Mouse (Mus musculus) kidney, embryonic 14.5 days (tissue): ENCODE results near the gene Gtse1. TPM values are rescaled to one million over a fixed set of nuclear protein-coding genes. Genes with fewer than 3 reads are reported as not detected.

Experiments used
- ATAC-seq: fragments of 200-750 bp; cut with Nextera tagmentation; 2 replicates; pipeline ENCODE4 v1.8.0; 2017; ENCODE audit warnings: moderate number of reproducible peaks, mild to moderate bottlenecking, moderate TSS enrichment, moderate library complexity; ENCODE audit not compliant: low FRiP score, low TSS enrichment
- H3K27ac ChIP-seq: fragments of 300-500 bp; sonication (generic); 2 replicates; pipeline ENCODE4 v1.5.1; 2014; ENCODE audit warnings: low read depth, mild to moderate bottlenecking, low read length, moderate library complexity, mixed read lengths
- H3K27me3 ChIP-seq: fragments of 300-500 bp; sonication (generic); 2 replicates; pipeline ENCODE4 v1.6.1; 2014; ENCODE audit warnings: mild to moderate bottlenecking, low read length; ENCODE audit not compliant: control insufficient read depth, insufficient read depth
- H3K36me3 ChIP-seq: fragments of 300-500 bp; sonication (generic); 2 replicates; pipeline ENCODE4 v1.6.1; 2014; ENCODE audit warnings: low read length, mixed read lengths; ENCODE audit not compliant: control insufficient read depth, insufficient read depth
- H3K4me1 ChIP-seq: fragments of 300-500 bp; sonication (generic); 2 replicates; pipeline ENCODE4 v1.6.1; 2014; ENCODE audit warnings: low read length, mixed read lengths; ENCODE audit not compliant: control insufficient read depth, insufficient read depth
- H3K4me2 ChIP-seq: fragments of 300-500 bp; sonication (generic); replicated peaks from 2 replicates; pipeline ENCODE4 v1.6.1; 2014; ENCODE audit warnings: low read depth, mild to moderate bottlenecking, low read length
- H3K4me3 ChIP-seq: fragments of 300-500 bp; sonication (generic); 2 replicates; pipeline ENCODE4 v1.5.1; 2014; ENCODE audit warnings: mild to moderate bottlenecking, low read length
- H3K9ac ChIP-seq: fragments of 300-500 bp; sonication (generic); 2 replicates; pipeline ENCODE4 v1.6.1; 2014; ENCODE audit warnings: low read depth, mild to moderate bottlenecking, low read length, moderate library complexity
- H3K9me3 ChIP-seq: fragments of 300-500 bp; sonication (generic); 2 replicates; pipeline ENCODE4 v1.6.1; 2016; ENCODE audit warnings: low read length; ENCODE audit not compliant: control insufficient read depth
- WGBS: fragments of 180-500 bp; shearing (Covaris S2); extraction: QIAGEN DNeasy Blood & Tissue Kit; methylation state at CpG from one replicate; pipeline ENCODE4 v1.1.7; 2014; 5-methylcytosine and 5-hydroxymethylcytosine counted together
- polyA plus RNA-seq: library from polyadenylated mRNA; unstranded; fragments of >200 nt; fragmentation: Nextera tagmentation; extraction: Ambion mirVana; gene quantifications from 2 replicates; pipeline ENCODE4 v1.2.1, GENCODE M21; 2014

Gtse1 gene
- polyA plus RNA-seq, 1 experiment from 2014 or later: 32.3 TPM

DNA sequence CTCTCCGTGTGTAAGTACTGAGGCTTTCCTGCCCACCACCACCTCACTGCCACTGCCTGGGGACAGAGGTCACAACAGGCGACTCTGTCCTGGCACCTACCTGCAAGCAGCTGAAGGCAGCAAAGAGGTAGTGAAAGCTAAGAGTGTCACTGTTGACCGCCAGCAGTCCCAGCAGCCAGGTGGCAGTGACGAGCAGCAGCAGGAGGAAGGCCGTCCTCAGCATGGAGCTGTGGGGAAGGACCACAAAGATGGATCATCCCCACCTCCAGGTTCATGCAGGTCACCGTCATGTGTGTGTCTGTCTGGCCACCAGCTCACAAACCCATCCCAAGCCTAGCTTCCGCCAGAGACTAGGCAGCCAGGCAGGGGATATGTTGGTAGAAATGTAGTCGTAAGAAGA is 44.3 kb downstream of the Gtse1 start:
- no peak overlapping the region for H3K27ac ChIP-seq

DNA sequence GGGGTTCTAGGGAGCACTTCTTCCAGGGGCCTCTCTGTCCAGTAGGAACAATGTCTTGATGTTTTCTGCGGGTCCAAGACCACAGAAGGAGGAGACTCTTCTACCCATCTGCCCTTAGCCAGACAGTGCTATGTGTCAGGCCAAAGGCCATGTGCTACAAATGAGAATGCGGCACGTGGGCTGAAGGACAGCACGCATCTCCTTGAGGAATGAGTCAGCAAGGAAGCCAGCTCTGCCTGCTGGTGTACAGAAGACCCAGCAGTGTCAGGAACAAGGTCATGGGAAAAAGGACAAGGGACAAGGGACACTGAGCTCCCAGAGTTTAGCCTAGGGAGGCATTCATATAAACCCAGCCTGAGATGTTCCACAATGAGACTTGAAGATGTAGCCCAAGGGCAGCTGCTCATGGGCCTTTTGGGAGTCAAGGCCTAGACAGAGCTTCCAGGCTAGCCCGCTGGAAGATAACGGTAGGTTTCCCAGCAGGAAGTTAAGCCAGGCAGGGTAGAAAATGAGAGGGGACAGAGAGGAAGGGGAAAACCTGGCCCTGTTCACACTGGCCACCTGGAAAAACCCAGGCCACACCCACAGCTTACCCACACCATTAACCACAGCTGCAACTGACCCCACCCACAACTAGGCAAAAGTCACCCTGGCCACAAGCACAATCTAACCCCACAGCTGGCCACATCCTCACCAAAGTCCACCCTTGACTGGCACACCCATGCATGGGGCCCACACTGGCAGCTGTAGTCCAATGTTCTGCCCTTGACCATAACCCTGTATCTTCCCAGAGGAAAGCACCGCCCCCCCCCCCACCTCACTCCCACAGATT is 49.3 kb downstream of the Gtse1 start:
- H3K9ac ChIP-seq: no peak overlapping the region
- H3K4me1 ChIP-seq: peaks cover 16% of the 10 kb centered on the region
- no peaks in the 10 kb centered on the region for H3K36me3 ChIP-seq
- WGBS: 80% methylated on average over 7 of the region's 7 CpGs
- no peak overlapping the region for H3K4me2 ChIP-seq
- H3K4me3 ChIP-seq: no peak overlapping the region
- ATAC-seq: peak; percentile 68
- H3K9me3 ChIP-seq: no peaks in the 10 kb centered on the region; the same call in 1 of the 2 replicates
- 0 out of 2 replicates have a peak overlapping the region, but pooled peaks have one; percentile 30 for H3K27ac ChIP-seq
- no peaks in the 10 kb centered on the region for H3K27me3 ChIP-seq

More for the DNA sequence above, 44.3 kb downstream of the Gtse1 start:
- H3K9ac ChIP-seq: no peak overlapping the region
- ATAC-seq: no peak
- no peak overlapping the region for H3K4me3 ChIP-seq
- H3K4me2 ChIP-seq: no peak overlapping the region
- no peaks in the 10 kb centered on the region for H3K9me3 ChIP-seq
- no peaks in the 10 kb centered on the region for H3K27me3 ChIP-seq
- H3K36me3 ChIP-seq: peaks cover 4% of the 10 kb centered on the region; the same call in 1 of the 2 replicates
- 76% methylated on average over 8 of the region's 8 CpGs for WGBS
- H3K4me1 ChIP-seq: peaks cover 2% of the 10 kb centered on the region

DNA sequence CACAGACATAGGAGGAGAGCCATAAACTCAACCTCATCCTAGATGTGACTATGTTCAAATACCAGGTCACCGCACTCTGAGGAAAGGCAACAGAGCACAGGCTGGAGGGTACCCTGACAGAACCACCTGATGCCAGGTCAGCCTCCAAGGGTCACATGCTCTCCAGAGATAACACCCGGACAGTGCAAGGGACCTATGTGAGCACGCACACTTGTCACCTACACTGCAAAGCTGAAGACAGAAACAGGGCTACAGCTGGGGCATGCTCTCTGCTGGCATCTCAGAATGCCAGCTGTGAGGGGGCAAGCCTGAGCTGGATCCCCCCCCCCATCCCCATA is 49.9 kb downstream of the Gtse1 start:
- Histone ChIP-seq H3K27me3 (no peaks in the 10 kb centered on the region), H3K4me1 (peaks cover 16% of the 10 kb centered on the region), H3K9me3 (no peaks in the 10 kb centered on the region; the same call in 1 of the 2 replicates), H3K4me3 (no peak overlapping the region), H3K27ac (0 out of 2 replicates have a peak overlapping the region, but pooled peaks have one; percentile 30), H3K4me2 (no peak overlapping the region), H3K9ac (no peak overlapping the region), H3K36me3 (no peaks in the 10 kb centered on the region)
- peak; percentile 14; the same call in 1 of the 2 replicates for ATAC-seq
- WGBS: 59% methylated on average over 3 of the region's 3 CpGs

DNA sequence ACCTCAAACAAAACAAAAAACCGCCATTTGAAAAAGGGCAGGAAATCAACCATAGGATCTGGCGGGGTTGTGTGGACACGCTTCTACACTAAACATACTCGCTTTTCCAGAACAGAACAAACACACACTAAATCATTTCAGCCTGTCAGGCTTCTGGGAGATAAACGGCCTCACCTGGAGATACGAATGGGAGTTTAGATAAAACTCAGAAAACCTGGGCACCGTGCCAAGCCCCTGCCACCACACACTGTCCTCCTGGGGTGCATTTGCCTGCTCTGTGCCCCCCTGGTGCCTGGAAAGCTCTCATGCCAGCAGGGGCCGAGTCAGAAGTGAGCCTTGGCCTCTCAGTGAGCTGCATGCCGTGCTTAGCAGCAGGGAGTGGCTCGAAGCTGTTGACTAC is 50.4 kb downstream of the Gtse1 start:
- H3K27me3 ChIP-seq: no peaks in the 10 kb centered on the region
- H3K27ac ChIP-seq: no peak overlapping the region
- no peaks in the 10 kb centered on the region; the same call in 1 of the 2 replicates for H3K9me3 ChIP-seq
- H3K4me2 ChIP-seq: no peak overlapping the region
- H3K36me3 ChIP-seq: no peaks in the 10 kb centered on the region
- no peak overlapping the region for H3K9ac ChIP-seq
- no peak overlapping the region for H3K4me3 ChIP-seq
- ATAC-seq: peak; percentile 28; the same call in 1 of the 2 replicates
- H3K4me1 ChIP-seq: peaks cover 16% of the 10 kb centered on the region
- WGBS: 22% methylated on average over 10 of the region's 10 CpGs

DNA sequence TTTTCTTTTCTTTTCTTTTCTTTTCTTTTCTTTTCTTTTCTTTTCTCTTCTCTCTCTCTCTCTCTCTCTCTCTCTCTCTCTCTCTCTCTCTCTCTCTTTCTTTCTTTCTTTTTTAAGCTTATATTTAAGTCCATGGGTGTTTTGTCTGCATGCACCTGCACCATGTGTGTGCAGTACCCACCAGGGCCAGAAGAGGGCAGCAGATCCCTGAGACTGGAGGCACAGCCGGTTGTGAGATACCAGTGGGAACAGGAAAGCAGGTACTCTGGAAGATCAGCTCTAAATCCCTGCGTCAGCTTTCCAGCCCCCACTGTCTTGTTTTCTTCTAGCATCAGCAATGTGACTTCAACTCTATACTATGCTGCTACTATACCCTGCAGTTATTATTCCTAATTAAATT is 54.1 kb downstream of the Gtse1 start:
- Histone ChIP-seq H3K9me3 (peaks cover 5% of the 10 kb centered on the region; the same call in 1 of the 2 replicates), H3K27me3 (no peaks in the 10 kb centered on the region), H3K27ac (no peak overlapping the region), H3K9ac (no peak overlapping the region), H3K36me3 (no peaks in the 10 kb centered on the region), H3K4me3 (no peak overlapping the region), H3K4me2 (no peak overlapping the region), H3K4me1 (peaks cover 16% of the 10 kb centered on the region)
- no peak for ATAC-seq
- WGBS: 40% methylated on average over 2 of the region's 2 CpGs

DNA sequence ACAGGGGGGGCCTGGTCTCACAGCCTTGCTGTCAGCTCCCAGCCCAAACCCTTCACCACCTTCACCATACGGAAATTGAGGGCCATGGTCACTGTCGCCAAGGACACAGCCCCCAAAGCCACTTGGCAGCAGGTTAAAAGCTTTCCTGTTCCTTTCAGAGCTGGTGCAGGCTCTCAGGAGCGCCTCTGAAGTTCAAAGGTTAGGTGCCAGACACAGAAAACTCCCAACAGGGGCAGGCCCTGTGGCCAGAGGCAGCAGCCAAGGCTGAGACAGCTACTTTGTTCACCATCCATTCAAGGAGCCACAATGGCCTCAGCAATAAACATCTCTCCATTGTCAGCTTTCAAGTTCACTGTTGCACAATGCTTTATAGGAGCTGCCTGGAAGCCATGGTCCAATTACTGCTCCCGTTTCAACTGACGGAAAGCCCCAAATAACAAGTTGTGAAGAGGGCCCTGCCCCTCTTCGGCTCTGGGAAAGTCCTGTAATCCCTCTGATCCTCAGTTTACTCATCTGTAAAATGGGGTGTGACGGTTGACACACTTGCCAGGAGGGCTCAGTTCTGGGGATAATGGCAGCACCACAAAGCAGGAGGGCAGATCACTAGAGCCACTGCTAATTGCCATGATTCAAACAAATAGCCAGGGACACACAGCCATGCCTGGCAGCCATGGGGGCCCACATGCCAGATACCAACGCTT is 59.8 kb downstream of the Gtse1 start:
- no peak overlapping the region for H3K4me2 ChIP-seq
- 62% methylated on average over 8 of the region's 8 CpGs for WGBS
- H3K27ac ChIP-seq: no peak overlapping the region
- peaks cover 3% of the 10 kb centered on the region; the same call in 1 of the 2 replicates for H3K36me3 ChIP-seq
- no peaks in the 10 kb centered on the region for H3K27me3 ChIP-seq
- H3K9ac ChIP-seq: no peak overlapping the region
- H3K4me3 ChIP-seq: no peak overlapping the region
- H3K9me3 ChIP-seq: peaks cover 5% of the 10 kb centered on the region; the same call in 1 of the 2 replicates
- H3K4me1 ChIP-seq: no peaks in the 10 kb centered on the region
- no peak for ATAC-seq

DNA sequence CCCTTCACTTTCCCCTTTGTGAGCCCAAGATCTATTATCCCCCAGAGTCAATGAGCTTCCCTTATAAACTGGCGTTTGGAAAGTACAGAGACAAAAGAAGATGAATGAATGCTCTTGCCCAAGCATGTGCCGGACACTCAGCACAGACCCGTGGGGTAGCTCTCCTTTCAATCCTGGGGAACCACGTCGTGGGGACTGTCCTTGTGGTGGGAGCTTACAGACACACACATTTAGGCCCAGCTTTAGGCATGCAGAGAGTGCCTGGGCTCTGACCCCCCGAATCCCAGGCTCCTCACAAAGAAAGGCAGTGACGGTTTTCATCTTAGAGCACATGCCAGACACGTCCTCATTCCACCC is 60.3 kb downstream of the Gtse1 start:
- WGBS: 84% methylated on average over 8 of the region's 8 CpGs
- no peak overlapping the region for H3K27ac ChIP-seq
- no peak overlapping the region for H3K4me2 ChIP-seq
- no peak overlapping the region for H3K9ac ChIP-seq
- no peaks in the 10 kb centered on the region for H3K4me1 ChIP-seq
- no peak for ATAC-seq
- H3K36me3 ChIP-seq: peaks cover 3% of the 10 kb centered on the region; the same call in 1 of the 2 replicates
- no peak overlapping the region for H3K4me3 ChIP-seq
- H3K9me3 ChIP-seq: peaks cover 5% of the 10 kb centered on the region; the same call in 1 of the 2 replicates
- no peaks in the 10 kb centered on the region for H3K27me3 ChIP-seq

DNA sequence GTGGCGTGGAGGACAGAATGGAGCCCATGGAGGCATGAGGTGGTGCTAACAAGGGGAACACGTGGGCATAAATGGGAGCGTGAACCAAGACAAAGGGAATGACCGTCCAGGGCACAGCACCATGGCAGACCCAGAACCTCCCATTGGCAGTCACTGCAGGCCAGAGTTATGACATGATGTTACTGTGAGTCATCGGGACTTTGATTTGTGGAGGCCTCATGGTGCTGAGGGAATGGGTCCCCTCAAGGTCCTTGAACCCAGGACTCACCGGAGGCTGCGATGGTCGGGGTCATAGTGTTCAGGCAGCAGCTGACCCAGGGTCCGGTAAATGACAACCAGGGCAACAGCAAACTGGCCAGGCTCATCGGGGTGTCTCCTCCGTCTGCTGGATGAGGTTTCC is 62.3 kb downstream of the Gtse1 start:
- no peak; the same call in 1 of the 2 replicates for ATAC-seq
- WGBS: 91% methylated on average over 11 of the region's 11 CpGs
- no peaks in the 10 kb centered on the region for H3K9me3 ChIP-seq
- peaks cover 8% of the 10 kb centered on the region; the same call in 1 of the 2 replicates for H3K36me3 ChIP-seq
- no peaks in the 10 kb centered on the region for H3K27me3 ChIP-seq
- no peak overlapping the region for H3K27ac ChIP-seq
- H3K9ac ChIP-seq: no peak overlapping the region
- H3K4me1 ChIP-seq: no peaks in the 10 kb centered on the region
- H3K4me2 ChIP-seq: no peak overlapping the region
- no peak overlapping the region for H3K4me3 ChIP-seq
